Mouse (Mus musculus): ENCODE measurements around the gene Gm21149. TPM values are rescaled to one million over a fixed set of nuclear protein-coding genes. Genes with fewer than 3 reads are reported as not detected.

Gene Gm21149
- polyA plus RNA-seq, 1 experiment from 2014 or later, result not detected

Other genes with a start within 250 kb of the Gm21149 start
- not detected in 2 replicates for gene Gm21190, start 52.7 kb upstream of the Gm21149 start, polyA plus RNA-seq (2015; fragmentation: Nextera tagmentation; extraction: Ambion mirVana)
- gene Gm21083, start 100.8 kb upstream of the Gm21149 start, polyA plus RNA-seq (2015; fragmentation: Nextera tagmentation; extraction: Ambion mirVana), result not detected in 2 replicates
- not detected in 2 replicates for gene Speer4d, start 142.5 kb upstream of the Gm21149 start, polyA plus RNA-seq (2015; fragmentation: Nextera tagmentation; extraction: Ambion mirVana)
- not detected in 2 replicates for gene 4930572O03Rik, start 180.5 kb upstream of the Gm21149 start, polyA plus RNA-seq (2015; fragmentation: Nextera tagmentation; extraction: Ambion mirVana)
- gene Speer4c, start 237.7 kb upstream of the Gm21149 start, polyA plus RNA-seq (2015; fragmentation: Nextera tagmentation; extraction: Ambion mirVana), result not detected in 2 replicates

Measured in midbrain, embryonic 13.5 days (tissue).